Mouse (Mus musculus): Measurements from ENCODE around the gene Cars2.
"Not testable (repeated sequence)": the region's sequence is repeated elsewhere in the genome, so short reads cannot be mapped to it uniquely, and the experiment has no call there.

The Cars2 gene

GRCm38 (mm10) chr8:11550281-11550948 is at the start of gene Cars2:
TSS of gene Cars2 (minus strand) at chr8:11550783.
- DNase-seq (ENCODE audit: low spot score), result peak; percentile 96

GRCm38 (mm10) chr8:11593222-11593884 is 42.8 kb upstream of the Cars2 start:
- no peak for DNase-seq (ENCODE audit: low spot score)

- no peak for DNase-seq (ENCODE audit: low spot score)
These were observed 41.7 kb upstream of the Cars2 start for GRCm38 (mm10) chr8:11592296-11592695.

- DNase-seq (ENCODE audit: low spot score), result no peak
These were observed 41.3 kb upstream of the Cars2 start for GRCm38 (mm10) chr8:11591837-11592236.

GRCm38 (mm10) chr8:11586374-11586745 is 35.8 kb upstream of the Cars2 start:
- no peak for DNase-seq (ENCODE audit: low spot score)

- no peak for DNase-seq (ENCODE audit: low spot score)
These were observed 35.2 kb upstream of the Cars2 start for GRCm38 (mm10) chr8:11585513-11586373.

- no peak for DNase-seq (ENCODE audit: low spot score)
These were observed 25.2 kb upstream of the Cars2 start for GRCm38 (mm10) chr8:11575604-11576384.

- DNase-seq (ENCODE audit: low spot score), result no peak
These were observed 24.5 kb upstream of the Cars2 start for GRCm38 (mm10) chr8:11574911-11575603.

GRCm38 (mm10) chr8:11572428-11572827 is 21.8 kb upstream of the Cars2 start:
- no peak for DNase-seq (ENCODE audit: low spot score)

GRCm38 (mm10) chr8:11571950-11572349 is 21.4 kb upstream of the Cars2 start:
- no peak for DNase-seq (ENCODE audit: low spot score)

GRCm38 (mm10) chr8:11570742-11571141 is 20.2 kb upstream of the Cars2 start:
- no peak for DNase-seq (ENCODE audit: low spot score)

GRCm38 (mm10) chr8:11569260-11570097 is 18.9 kb upstream of the Cars2 start:
- no peak for DNase-seq (ENCODE audit: low spot score)

- not testable (repeated sequence) for DNase-seq (ENCODE audit: low spot score)
These were observed 17.6 kb upstream of the Cars2 start for GRCm38 (mm10) chr8:11568193-11568592.

- DNase-seq (ENCODE audit: low spot score), result no peak
These were observed 14.1 kb upstream of the Cars2 start for GRCm38 (mm10) chr8:11564721-11565120.

GRCm38 (mm10) chr8:11564236-11564635 is 13.7 kb upstream of the Cars2 start:
- no peak for DNase-seq (ENCODE audit: low spot score)

- DNase-seq (ENCODE audit: low spot score), result no peak
These were observed 9.6 kb upstream of the Cars2 start for GRCm38 (mm10) chr8:11560220-11560619.

GRCm38 (mm10) chr8:11559511-11559910 is 8.9 kb upstream of the Cars2 start:
- no peak for DNase-seq (ENCODE audit: low spot score)

GRCm38 (mm10) chr8:11557768-11558629 is 7.4 kb upstream of the Cars2 start:
- DNase-seq (ENCODE audit: low spot score), result peak; percentile 96

GRCm38 (mm10) chr8:11557424-11557767 is 6.8 kb upstream of the Cars2 start:
- DNase-seq (ENCODE audit: low spot score), result peak; percentile 76
